Mouse (Mus musculus) stomach, embryonic 16.5 days (tissue): ENCODE data around the gene Nrp1. TPM values are rescaled to one million over a fixed set of nuclear protein-coding genes. Genes with fewer than 3 reads are reported as not detected.

Experiments used
- ATAC-seq: fragments of 200-750 bp; cut with Nextera tagmentation; 2 replicates; pipeline ENCODE4 v1.8.0; 2017; ENCODE audit warnings: moderate number of reproducible peaks, moderate TSS enrichment; ENCODE audit not compliant: insufficient read depth, low FRiP score
- H3K27ac ChIP-seq: fragments of 300-500 bp; sonication (generic); 2 replicates; pipeline ENCODE4 v1.5.1; 2014; ENCODE audit warnings: low read length
- H3K27me3 ChIP-seq: fragments of 300-500 bp; sonication (generic); 2 replicates; pipeline ENCODE4 v1.6.1; 2014; ENCODE audit warnings: low read length, control low read depth, mixed read lengths; ENCODE audit not compliant: control insufficient read depth, insufficient read depth
- H3K36me3 ChIP-seq: fragments of 300-500 bp; sonication (generic); 2 replicates; pipeline ENCODE4 v1.6.1; 2014; ENCODE audit warnings: low read length; ENCODE audit not compliant: control insufficient read depth, insufficient read depth
- H3K4me1 ChIP-seq: fragments of 300-500 bp; sonication (generic); 2 replicates; pipeline ENCODE4 v1.6.1; 2014; ENCODE audit warnings: low read length, control low read depth, mixed read lengths; ENCODE audit not compliant: control insufficient read depth, insufficient read depth
- H3K4me2 ChIP-seq: fragments of 300-500 bp; sonication (generic); 2 replicates; pipeline ENCODE4 v1.6.1; 2014; ENCODE audit warnings: low read depth, low read length, mixed read lengths
- H3K4me3 ChIP-seq: fragments of 300-500 bp; sonication (generic); replicated peaks from 2 replicates; pipeline ENCODE4 v1.5.1; 2014; ENCODE audit warnings: mild to moderate bottlenecking, low read length
- H3K9ac ChIP-seq: fragments of 300-500 bp; sonication (generic); 2 replicates; pipeline ENCODE4 v1.6.1; 2014; ENCODE audit warnings: low read length
- H3K9me3 ChIP-seq: fragments of 300-500 bp; sonication (generic); replicated peaks from 2 replicates; pipeline ENCODE4 v1.6.1; 2016; ENCODE audit warnings: low read length, control low read depth; ENCODE audit not compliant: control insufficient read depth
- WGBS: fragments of 180-500 bp; shearing (Covaris S2); extraction: QIAGEN DNeasy Blood & Tissue Kit; methylation state at CpG from one replicate; pipeline ENCODE4 v1.1.7; 2014; 5-methylcytosine and 5-hydroxymethylcytosine counted together
- polyA plus RNA-seq: library from polyadenylated mRNA; unstranded; fragments of >200 nt; fragmentation: Nextera tagmentation; extraction: Ambion mirVana; gene quantifications from 2 replicates; pipeline ENCODE4 v1.2.1, GENCODE M21; 2015

Gene Nrp1
- polyA plus RNA-seq, 1 experiment from 2014 or later: 71.3 TPM

GRCm38 (mm10) chr8:128424626-128425333, 66.4 kb downstream of the Nrp1 start:
- H3K27ac ChIP-seq: no peak overlapping the region
- 51% methylated on average over 7 of the region's 7 CpGs for WGBS
- H3K9ac ChIP-seq: no peak overlapping the region
- H3K27me3 ChIP-seq: no peaks in the 10 kb centered on the region
- no peaks in the 10 kb centered on the region for H3K9me3 ChIP-seq
- H3K36me3 ChIP-seq: no peaks in the 10 kb centered on the region
- no peaks in the 10 kb centered on the region for H3K4me1 ChIP-seq
- peak; percentile 83; the same call in 1 of the 2 replicates for ATAC-seq
- H3K4me3 ChIP-seq: no peak overlapping the region
- H3K4me2 ChIP-seq: no peak overlapping the region

- no peaks in the 10 kb centered on the region for H3K4me1 ChIP-seq
- 87% methylated on average over 3 of the region's 3 CpGs for WGBS
- ATAC-seq: no peak
Measured at GRCm38 (mm10) chr8:128427071-128427470, 68.7 kb downstream of the Nrp1 start.

GRCm38 (mm10) chr8:128428971-128429370, 70.6 kb downstream of the Nrp1 start:
- H3K4me1 ChIP-seq: no peaks in the 10 kb centered on the region
- no peak overlapping the region for H3K27ac ChIP-seq
- no peaks in the 10 kb centered on the region; the same call in 1 of the 2 replicates for H3K36me3 ChIP-seq
- no peak overlapping the region for H3K4me2 ChIP-seq
- ATAC-seq: no peak
- H3K4me3 ChIP-seq: no peak overlapping the region
- WGBS: 58% methylated on average over 1 of the region's 1 CpGs
- no peaks in the 10 kb centered on the region for H3K9me3 ChIP-seq
- H3K9ac ChIP-seq: no peak overlapping the region
- H3K27me3 ChIP-seq: no peaks in the 10 kb centered on the region

More at GRCm38 (mm10) chr8:128427071-128427470, 68.7 kb downstream of the Nrp1 start:
- no peaks in the 10 kb centered on the region for H3K9me3 ChIP-seq
- no peak overlapping the region for H3K9ac ChIP-seq
- no peak overlapping the region for H3K27ac ChIP-seq
- no peaks in the 10 kb centered on the region for H3K27me3 ChIP-seq
- H3K4me2 ChIP-seq: no peak overlapping the region
- H3K36me3 ChIP-seq: no peaks in the 10 kb centered on the region
- no peak overlapping the region for H3K4me3 ChIP-seq

- Histone ChIP-seq H3K4me2 (no peak overlapping the region), H3K27ac (no peak overlapping the region), H3K27me3 (no peaks in the 10 kb centered on the region), H3K36me3 (no peaks in the 10 kb centered on the region; the same call in 1 of the 2 replicates), H3K4me1 (no peaks in the 10 kb centered on the region), H3K4me3 (no peak overlapping the region), H3K9ac (no peak overlapping the region), H3K9me3 (no peaks in the 10 kb centered on the region)
- 90% methylated on average over 1 of the region's 1 CpGs for WGBS
- ATAC-seq: no peak
Measured at GRCm38 (mm10) chr8:128431082-128431481, 72.7 kb downstream of the Nrp1 start.

- no peak overlapping the region for H3K9ac ChIP-seq
- WGBS: 55% methylated on average over 4 of the region's 4 CpGs
- no peaks in the 10 kb centered on the region; the same call in 1 of the 2 replicates for H3K36me3 ChIP-seq
Measured at GRCm38 (mm10) chr8:128435749-128436148, 77.3 kb downstream of the Nrp1 start.

GRCm38 (mm10) chr8:128437156-128437825, 78.9 kb downstream of the Nrp1 start:
- WGBS: 81% methylated on average over 12 of the region's 12 CpGs
- H3K9ac ChIP-seq: no peak overlapping the region
- H3K9me3 ChIP-seq: no peaks in the 10 kb centered on the region
- no peaks in the 10 kb centered on the region for H3K4me1 ChIP-seq
- H3K36me3 ChIP-seq: no peaks in the 10 kb centered on the region; the same call in 1 of the 2 replicates
- no peak for ATAC-seq
- H3K27ac ChIP-seq: no peak overlapping the region
- no peak overlapping the region for H3K4me3 ChIP-seq
- no peaks in the 10 kb centered on the region for H3K27me3 ChIP-seq
- H3K4me2 ChIP-seq: no peak overlapping the region

More at GRCm38 (mm10) chr8:128435749-128436148, 77.3 kb downstream of the Nrp1 start:
- Histone ChIP-seq H3K4me2 (no peak overlapping the region), H3K27me3 (no peaks in the 10 kb centered on the region), H3K27ac (no peak overlapping the region), H3K9me3 (no peaks in the 10 kb centered on the region), H3K4me1 (no peaks in the 10 kb centered on the region), H3K4me3 (no peak overlapping the region)
- ATAC-seq: no peak

- H3K4me1 ChIP-seq: no peaks in the 10 kb centered on the region
- H3K27ac ChIP-seq: no peak overlapping the region
- no peak for ATAC-seq
- H3K9me3 ChIP-seq: no peaks in the 10 kb centered on the region
- H3K9ac ChIP-seq: no peak overlapping the region
- H3K36me3 ChIP-seq: no peaks in the 10 kb centered on the region
- 73% methylated on average over 1 of the region's 1 CpGs for WGBS
- H3K4me3 ChIP-seq: no peak overlapping the region
- H3K27me3 ChIP-seq: no peaks in the 10 kb centered on the region
- no peak overlapping the region for H3K4me2 ChIP-seq
Measured at GRCm38 (mm10) chr8:128441407-128441806, 83.0 kb downstream of the Nrp1 start.

GRCm38 (mm10) chr8:128445596-128445995, 87.2 kb downstream of the Nrp1 start:
- Histone ChIP-seq H3K27ac (no peak overlapping the region), H3K4me2 (no peak overlapping the region)
- WGBS: 49% methylated on average over 4 of the region's 4 CpGs

GRCm38 (mm10) chr8:128446636-128447035, 88.2 kb downstream of the Nrp1 start:
- Histone ChIP-seq H3K9me3 (no peaks in the 10 kb centered on the region), H3K4me1 (no peaks in the 10 kb centered on the region), H3K4me2 (no peak overlapping the region), H3K9ac (no peak overlapping the region), H3K4me3 (no peak overlapping the region), H3K27ac (no peak overlapping the region), H3K36me3 (no peaks in the 10 kb centered on the region), H3K27me3 (no peaks in the 10 kb centered on the region)
- WGBS: 77% methylated on average over 3 of the region's 3 CpGs
- ATAC-seq: no peak

More at GRCm38 (mm10) chr8:128445596-128445995, 87.2 kb downstream of the Nrp1 start:
- Histone ChIP-seq H3K36me3 (no peaks in the 10 kb centered on the region), H3K4me3 (no peak overlapping the region), H3K9me3 (no peaks in the 10 kb centered on the region), H3K27me3 (no peaks in the 10 kb centered on the region), H3K9ac (no peak overlapping the region; the same call in 1 of the 2 replicates), H3K4me1 (no peaks in the 10 kb centered on the region)
- ATAC-seq: no peak
